Mouse (Mus musculus) embryo, embryonic 10 days (tissue): ENCODE data around the gene Rabgap1l.
"Not testable (repeated sequence)": the region's sequence is repeated elsewhere in the genome, so short reads cannot be mapped to it uniquely, and the experiment has no call there.

Experiments used
- DNase-seq: peaks from one replicate; pipeline ENCODE4 v3.0.0-alpha.2; 2015; ENCODE audit warnings: low spot score

The Rabgap1l gene

DNA sequence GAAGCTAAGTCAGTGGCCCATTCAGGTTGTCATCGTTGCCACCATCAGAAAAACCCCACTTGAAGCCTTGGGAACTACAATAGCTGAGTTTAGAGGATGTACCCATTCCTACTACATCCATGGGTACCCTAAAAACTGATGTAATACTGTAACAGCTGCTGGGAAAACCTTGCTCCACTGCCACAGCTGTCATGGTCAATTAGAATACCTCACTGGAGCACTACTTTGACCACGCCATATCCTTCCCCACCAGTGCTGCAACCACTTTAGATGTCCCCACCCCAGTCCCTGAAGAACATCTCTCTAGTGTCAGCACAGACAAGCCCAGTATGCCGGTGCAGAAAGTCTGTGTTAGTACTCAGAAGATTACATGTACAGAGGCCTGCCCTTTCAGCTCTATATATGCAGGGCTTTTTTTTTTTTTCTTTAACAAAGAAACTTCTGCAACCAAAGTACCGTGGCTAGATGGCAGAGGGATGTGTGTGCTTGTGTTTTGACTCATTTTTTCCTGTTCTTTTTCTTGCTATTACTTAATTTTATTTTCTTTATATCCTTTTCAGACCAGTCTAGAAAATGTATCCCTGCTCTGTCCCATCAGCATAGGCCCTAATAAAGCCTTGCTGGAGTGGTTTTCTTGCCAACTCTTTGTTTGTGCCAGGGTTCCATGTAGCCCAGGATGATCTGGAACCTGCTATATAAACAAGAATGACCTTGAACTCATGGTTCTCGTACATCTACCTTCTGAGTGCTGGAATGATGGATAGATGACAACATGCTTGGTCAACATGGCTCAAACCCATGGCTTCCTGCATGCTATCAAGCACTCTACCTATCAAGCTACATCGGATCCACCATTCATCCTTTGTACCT is 100.6 kb downstream of the Rabgap1l start:
- DNase-seq: no peak

- no peak for DNase-seq
These were observed 101.8 kb downstream of the Rabgap1l start for GRCm38 (mm10) chr1:160691196-160691590.

GRCm38 (mm10) chr1:160690516-160691195 is 102.4 kb downstream of the Rabgap1l start:
- no peak for DNase-seq

GRCm38 (mm10) chr1:160689511-160689910 is 103.5 kb downstream of the Rabgap1l start:
- DNase-seq: no peak

GRCm38 (mm10) chr1:160684251-160684650 is 108.8 kb downstream of the Rabgap1l start:
- no peak for DNase-seq

DNA sequence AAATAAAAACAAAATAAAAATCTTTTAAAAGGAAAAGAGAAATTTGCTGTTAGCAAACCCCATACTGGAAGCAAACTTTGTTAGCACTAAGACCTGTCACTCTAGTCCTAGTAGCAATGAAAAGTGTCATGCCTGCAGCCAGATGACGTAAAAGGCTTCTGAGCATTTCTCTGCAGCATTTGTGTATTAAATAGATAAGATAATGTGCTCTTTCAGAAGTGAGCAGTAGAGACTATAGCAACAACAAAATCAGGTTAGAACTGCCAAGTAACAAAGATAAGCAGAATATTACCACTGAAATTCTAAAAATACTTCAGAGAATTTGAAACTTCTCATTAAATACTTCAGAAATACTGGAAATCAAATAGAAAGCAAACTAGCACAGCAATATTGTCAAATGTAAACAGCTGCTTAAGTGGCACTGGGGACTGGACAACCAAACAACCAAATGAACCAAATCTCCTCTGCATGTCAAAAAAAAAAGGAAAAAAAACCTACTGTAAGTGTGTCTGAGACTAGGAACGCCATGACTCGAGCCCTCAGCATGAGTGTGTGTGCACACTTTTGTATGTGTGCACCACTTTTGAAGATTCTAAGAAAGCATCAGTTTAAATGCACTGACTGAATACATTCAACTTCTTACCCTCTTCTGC is 111.5 kb downstream of the Rabgap1l start:
- no peak for DNase-seq

DNA sequence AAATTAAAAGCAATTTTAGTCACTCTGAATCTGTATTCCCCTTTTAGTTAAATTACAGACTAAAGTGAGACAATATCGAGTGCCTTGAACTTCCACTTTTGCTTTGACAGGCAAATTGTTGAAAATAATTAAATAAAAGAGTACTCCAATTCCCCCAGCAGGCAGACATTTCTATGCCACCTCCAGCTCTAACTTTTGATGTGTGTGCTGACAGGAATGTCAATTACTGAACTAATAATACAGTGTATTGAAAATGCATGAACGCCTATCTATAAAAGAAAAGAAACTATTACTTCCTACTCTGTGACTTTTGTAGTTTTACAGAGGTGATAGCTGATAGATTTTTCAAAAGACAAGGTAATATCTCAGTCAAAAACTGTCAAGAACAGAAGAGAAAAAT is 118.2 kb downstream of the Rabgap1l start:
- DNase-seq: no peak

GRCm38 (mm10) chr1:160672088-160672814 is 120.8 kb downstream of the Rabgap1l start:
- DNase-seq: no peak

GRCm38 (mm10) chr1:160655806-160656470 is 137.1 kb downstream of the Rabgap1l start:
- DNase-seq: no peak

DNA sequence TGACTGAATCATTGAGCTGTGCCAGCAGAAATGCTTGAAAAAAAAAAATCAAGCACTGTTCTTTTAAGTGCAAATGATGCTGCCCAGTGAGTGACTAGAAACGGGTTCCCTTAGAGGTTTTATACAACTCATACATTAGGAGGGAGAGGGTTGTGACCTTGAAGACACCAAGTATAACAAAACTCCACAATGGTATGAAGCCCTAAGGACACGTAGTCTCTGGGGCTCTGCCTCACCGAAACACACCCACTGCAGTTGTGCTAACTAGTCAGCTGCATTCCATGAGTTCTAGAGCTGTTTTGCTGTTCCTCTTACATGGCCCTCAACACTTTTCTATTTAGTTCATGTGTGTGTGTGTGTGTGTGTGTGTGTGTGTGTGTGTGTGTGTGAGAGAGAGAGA is 141.3 kb downstream of the Rabgap1l start:
- no peak for DNase-seq

DNA sequence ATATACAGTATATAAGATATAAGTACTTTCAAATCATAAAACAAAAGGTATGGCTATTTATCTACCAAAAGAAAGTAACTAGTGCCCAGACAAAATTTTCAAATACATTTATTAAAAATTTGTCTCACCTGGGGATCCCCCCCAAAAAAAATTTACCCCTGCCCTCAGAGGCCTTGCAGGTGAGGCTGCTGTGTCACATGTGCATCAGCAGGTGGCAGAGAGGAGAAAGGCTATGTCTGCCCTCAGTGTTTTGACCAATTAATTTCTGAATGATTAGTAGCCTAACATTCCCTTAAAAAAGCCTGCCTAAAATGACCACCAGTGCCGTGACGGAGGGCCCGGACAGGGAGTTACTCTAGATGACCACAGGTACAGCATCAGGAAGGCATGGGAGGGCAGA is 147.6 kb downstream of the Rabgap1l start:
- DNase-seq: no peak

DNA sequence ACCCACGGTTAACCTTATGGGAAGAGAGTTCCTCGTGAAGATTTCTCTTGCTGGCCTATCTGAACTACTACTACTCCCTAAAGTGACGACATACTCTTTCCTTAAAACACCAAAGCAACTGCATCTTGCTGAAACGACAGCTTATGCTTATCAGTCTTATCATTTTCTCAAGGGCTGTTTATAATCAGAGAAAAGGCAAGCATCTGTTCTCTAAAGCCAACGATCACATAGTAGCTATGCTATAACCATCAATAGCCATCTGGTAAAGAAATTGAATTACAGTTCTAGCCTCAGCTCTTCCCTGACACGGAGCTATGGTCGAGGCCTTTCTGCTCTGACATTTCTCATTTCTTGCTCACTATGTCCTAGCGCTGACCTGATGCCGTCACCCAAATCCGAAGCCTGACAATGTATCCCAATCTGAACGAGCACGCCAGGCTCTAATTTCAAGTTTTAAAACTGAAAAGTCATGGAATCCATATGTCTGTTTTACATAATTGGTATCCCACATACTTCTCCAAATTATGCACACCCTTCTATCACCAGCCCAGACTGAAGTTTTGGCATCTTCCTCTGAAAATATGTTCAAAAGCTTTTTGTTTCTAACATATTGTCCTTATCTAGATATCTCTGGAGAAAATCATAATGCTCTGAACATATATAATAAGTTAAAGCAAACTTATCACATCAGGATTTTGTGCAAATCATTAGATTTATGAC is 164.6 kb downstream of the Rabgap1l start:
- DNase-seq: no peak

- DNase-seq: not testable (repeated sequence)
These were observed 168.5 kb downstream of the Rabgap1l start for GRCm38 (mm10) chr1:160624354-160625120.

DNA sequence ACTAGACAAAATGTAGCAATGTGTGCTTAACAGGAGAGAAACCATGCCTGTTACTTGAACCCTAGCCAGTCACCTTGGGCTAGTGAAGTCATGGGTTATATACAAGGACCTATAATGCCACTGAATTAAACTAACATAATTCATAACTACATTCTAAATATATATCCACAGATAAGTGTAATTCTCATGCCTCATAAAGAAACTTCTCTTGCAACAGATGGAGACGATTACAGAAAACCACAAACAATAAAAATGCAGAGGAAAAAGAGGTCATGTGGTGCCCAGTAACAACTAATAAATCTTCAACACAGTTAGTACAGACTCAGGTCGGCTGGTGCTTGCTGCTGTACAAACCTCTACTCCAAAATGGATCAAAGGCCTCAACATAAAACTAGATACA is 174.8 kb downstream of the Rabgap1l start:
- DNase-seq: no peak

DNA sequence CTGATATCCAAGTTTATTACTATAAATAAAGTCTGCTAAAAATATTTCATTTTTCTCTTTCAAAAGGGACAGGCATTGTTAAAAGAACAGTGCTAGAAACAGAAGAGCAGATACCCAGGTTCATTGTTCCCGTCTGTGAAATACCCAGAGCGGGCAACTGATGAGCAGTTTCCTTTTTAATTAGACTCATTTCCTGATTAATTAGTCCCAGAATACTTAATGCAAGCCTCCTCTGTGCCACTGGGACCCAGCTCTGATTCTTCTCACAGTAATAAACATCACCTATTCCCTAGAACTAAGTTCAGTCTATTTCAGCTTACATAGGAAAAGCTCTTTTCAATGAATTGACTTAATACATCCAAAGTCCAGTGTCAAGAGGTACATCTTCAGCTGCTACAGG is 186.6 kb downstream of the Rabgap1l start:
- DNase-seq: no peak

- DNase-seq: not testable (repeated sequence)
These were observed 189.7 kb downstream of the Rabgap1l start for GRCm38 (mm10) chr1:160603312-160603711.

DNA sequence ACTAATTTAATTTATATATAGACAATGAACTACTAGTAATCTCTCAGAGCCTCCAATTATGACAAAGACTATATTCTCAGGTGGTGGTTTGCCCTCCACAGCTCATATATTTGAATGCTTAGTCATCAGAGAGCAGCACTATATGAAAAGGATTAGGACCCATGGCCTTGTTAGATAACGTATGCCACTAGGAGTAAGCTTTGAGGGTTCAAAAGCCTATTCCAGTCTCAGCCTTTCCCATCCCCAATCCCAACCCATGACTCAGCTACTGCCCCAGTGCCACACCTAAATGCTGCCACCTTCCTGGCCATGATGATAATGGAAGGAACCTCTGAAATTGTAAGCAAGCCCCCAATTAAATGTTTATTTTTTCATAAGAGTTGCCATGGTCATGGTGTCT is 195.6 kb downstream of the Rabgap1l start:
- DNase-seq: no peak

GRCm38 (mm10) chr1:160596948-160597270 is 196.1 kb downstream of the Rabgap1l start:
- no peak for DNase-seq

DNA sequence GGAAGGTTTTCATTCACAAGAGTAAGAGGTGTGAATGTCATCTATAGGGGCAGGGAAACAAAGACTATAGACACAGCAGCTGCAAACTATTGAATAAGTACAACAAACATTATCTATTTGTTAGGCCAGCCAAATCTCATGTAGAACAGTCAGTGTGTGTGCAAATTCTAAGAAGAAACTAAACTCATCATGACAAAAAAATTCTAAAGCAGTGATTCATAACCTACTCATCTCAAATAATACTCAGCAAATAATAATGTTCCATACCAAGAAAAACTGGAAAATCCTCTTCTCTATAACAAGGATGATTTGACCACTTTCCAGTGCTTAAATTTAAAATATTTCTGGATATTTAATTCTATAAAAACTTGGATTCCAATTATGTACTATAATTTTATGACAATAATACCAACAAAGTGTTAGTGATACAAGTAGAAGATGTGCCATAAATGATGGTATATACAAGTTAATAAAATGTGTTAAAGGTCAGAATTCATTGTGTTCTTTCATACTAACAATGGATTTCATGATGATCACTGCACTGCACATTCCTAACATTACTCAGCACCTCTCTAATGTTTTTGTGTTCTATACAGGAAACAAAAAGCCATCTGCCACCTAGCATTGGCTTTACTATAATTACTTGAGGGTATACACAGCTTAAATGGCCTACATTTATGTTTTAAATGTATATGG is 196.6 kb downstream of the Rabgap1l start:
- DNase-seq: no peak

GRCm38 (mm10) chr1:160594576-160594975 is 198.4 kb downstream of the Rabgap1l start:
- no peak for DNase-seq
